Mouse (Mus musculus) liver, embryonic 11.5 days (tissue): Measurements from ENCODE around the gene Col12a1. TPM values are rescaled to one million over a fixed set of nuclear protein-coding genes. Genes with fewer than 3 reads are reported as not detected.

ENCODE experiments used
- ATAC-seq: fragments of 200-750 bp; cut with Nextera tagmentation; replicated peaks from 2 replicates; pipeline ENCODE4 v1.8.0; 2017; ENCODE audit warnings: moderate number of reproducible peaks, mild to moderate bottlenecking, moderate TSS enrichment, moderate library complexity; ENCODE audit not compliant: low FRiP score
- DNase-seq: peaks from one replicate; pipeline ENCODE4 v3.0.0-alpha.2; 2017; ENCODE audit warnings: low spot score
- H3K27ac ChIP-seq: fragments of 300-500 bp; sonication (generic); 2 replicates; pipeline ENCODE4 v1.5.1; 2014; ENCODE audit warnings: mild to moderate bottlenecking, low read depth, low read length, control low read depth
- H3K27me3 ChIP-seq: fragments of 300-500 bp; sonication (generic); replicated peaks from 2 replicates; pipeline ENCODE4 v1.6.1; 2014; ENCODE audit warnings: low read length, mixed read lengths; ENCODE audit not compliant: control insufficient read depth, insufficient read depth
- H3K36me3 ChIP-seq: fragments of 300-500 bp; sonication (generic); 2 replicates; pipeline ENCODE4 v1.6.1; 2014; ENCODE audit warnings: mild to moderate bottlenecking, low read length, moderate library complexity, mixed read lengths; ENCODE audit not compliant: control insufficient read depth, insufficient read depth
- H3K4me1 ChIP-seq: fragments of 300-500 bp; sonication (generic); replicated peaks from 2 replicates; pipeline ENCODE4 v1.6.1; 2014; ENCODE audit warnings: low read length, mixed read lengths; ENCODE audit not compliant: control insufficient read depth, insufficient read depth
- H3K4me2 ChIP-seq: fragments of 300-500 bp; sonication (generic); 2 replicates; pipeline ENCODE4 v1.6.1; 2014; ENCODE audit warnings: mild to moderate bottlenecking, control low read depth, moderate library complexity
- H3K4me3 ChIP-seq: fragments of 300-500 bp; sonication (generic); 2 replicates; pipeline ENCODE4 v1.5.1; 2014; ENCODE audit warnings: low read depth, low read length, control low read depth
- H3K9ac ChIP-seq: fragments of 300-500 bp; sonication (generic); 2 replicates; pipeline ENCODE4 v1.6.1; 2014; ENCODE audit warnings: low read depth, low read length, control low read depth
- H3K9me3 ChIP-seq: fragments of 300-500 bp; sonication (generic); 2 replicates; pipeline ENCODE4 v1.6.1; 2016; ENCODE audit warnings: low read length, inconsistent platforms, mixed read lengths; ENCODE audit not compliant: control insufficient read depth
- WGBS: fragments of 180-500 bp; shearing (Covaris S2); extraction: QIAGEN DNeasy Blood & Tissue Kit; methylation state at CpG from one replicate; pipeline ENCODE4 v1.1.7; 2014; 5-methylcytosine and 5-hydroxymethylcytosine counted together
- polyA plus RNA-seq: library from polyadenylated mRNA; unstranded; fragments of >200 nt; fragmentation: Nextera tagmentation; extraction: Ambion mirVana; gene quantifications from 2 replicates; pipeline ENCODE4 v1.2.1, GENCODE M21; 2014

Col12a1 gene
- 4.2 TPM in 2 replicates for polyA plus RNA-seq

- peak; percentile 18 for ATAC-seq
- H3K27ac ChIP-seq, result no peak within 1 kb of the TSS
- peak within 1 kb of the TSS; percentile 68 for H3K4me2 ChIP-seq
- no peaks in the 10 kb centered on the region for H3K9me3 ChIP-seq
- no peaks in the 10 kb centered on the region for H3K36me3 ChIP-seq
- H3K27me3 ChIP-seq, result peaks cover 43% of the 10 kb centered on the region
- WGBS, result 2% methylated on average over 64 of the region's 64 CpGs
- peak within 1 kb of the TSS; percentile 15; the same call in 1 of the 2 replicates for H3K9ac ChIP-seq
- DNase-seq, result peak; percentile 44
- 0 out of 2 replicates have a peak, but pooled peaks cover 4% of the 10 kb centered on the region for H3K4me1 ChIP-seq
- H3K4me3 ChIP-seq, result peak within 1 kb of the TSS; percentile 46
These were observed at the start of gene Col12a1 for GRCm38 (mm10) chr9:79718481-79719370. Col12a1 (minus strand) TSS chr9:79718831.

DNA sequence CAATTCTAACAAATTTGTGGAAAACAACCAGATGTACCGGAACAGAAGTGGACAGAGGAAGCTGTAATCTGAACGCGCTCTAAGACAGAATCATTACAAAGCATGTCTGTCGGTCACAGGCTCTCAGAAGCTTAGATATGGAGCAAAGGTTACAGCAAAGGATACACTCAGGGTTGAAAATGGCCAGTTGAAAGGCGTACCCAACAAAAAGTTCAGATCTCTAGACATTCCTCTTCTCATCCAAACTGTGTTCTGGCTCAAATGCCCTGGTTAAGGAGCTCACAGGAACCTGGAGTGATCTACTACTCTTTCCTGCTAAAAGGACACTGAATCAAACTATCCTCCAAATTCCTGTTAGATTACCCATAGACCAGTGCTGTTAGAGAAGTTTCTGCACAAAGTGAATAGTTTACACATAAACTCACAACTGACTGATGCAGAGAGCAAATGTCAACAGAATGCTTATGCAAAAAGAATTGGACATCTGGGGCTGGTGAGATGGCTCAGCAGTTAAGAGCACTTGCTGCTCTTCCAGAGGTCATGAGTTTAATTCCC is 48.4 kb upstream of the Col12a1 start:
- Histone ChIP-seq H3K36me3 (no peaks in the 10 kb centered on the region), H3K27ac (no peak overlapping the region), H3K4me3 (no peak overlapping the region), H3K9ac (no peak overlapping the region), H3K9me3 (no peaks in the 10 kb centered on the region), H3K4me1 (no peaks in the 10 kb centered on the region), H3K4me2 (no peak overlapping the region), H3K27me3 (no peaks in the 10 kb centered on the region)
- DNase-seq (no peak), ATAC-seq (no peak)
- WGBS, result 88% methylated on average over 5 of the region's 5 CpGs

- H3K4me1 ChIP-seq, result no peaks in the 10 kb centered on the region
- H3K9ac ChIP-seq, result no peak overlapping the region
- no peaks in the 10 kb centered on the region for H3K27me3 ChIP-seq
- ATAC-seq, result no peak
- H3K4me2 ChIP-seq, result no peak overlapping the region
- no peak for DNase-seq
- H3K36me3 ChIP-seq, result no peaks in the 10 kb centered on the region
- no peaks in the 10 kb centered on the region for H3K9me3 ChIP-seq
- no peak overlapping the region for H3K4me3 ChIP-seq
- 76% methylated on average over 4 of the region's 4 CpGs for WGBS
- no peak overlapping the region for H3K27ac ChIP-seq
These were observed 46.7 kb upstream of the Col12a1 start for GRCm38 (mm10) chr9:79765329-79765728.

DNA sequence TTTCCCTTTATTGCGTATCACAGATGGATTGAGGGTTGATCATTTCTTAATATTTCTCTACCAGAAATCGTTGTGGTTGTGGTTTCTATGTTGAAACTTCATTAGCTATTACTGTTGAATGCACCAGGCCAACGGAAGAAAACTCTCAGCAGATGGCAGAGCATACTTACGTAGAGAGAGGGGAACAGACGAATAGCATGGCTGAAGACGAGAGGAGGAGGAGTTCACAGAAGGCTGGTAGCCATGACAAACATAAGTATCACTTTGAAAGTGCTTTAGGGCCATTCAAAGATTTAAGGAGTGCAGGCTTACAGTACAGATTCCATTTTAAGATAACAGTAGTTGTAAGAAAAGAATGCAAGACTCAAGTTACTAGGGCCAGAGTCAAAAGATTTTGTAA is 43.9 kb upstream of the Col12a1 start:
- no peak overlapping the region for H3K4me3 ChIP-seq
- H3K9me3 ChIP-seq, result no peaks in the 10 kb centered on the region
- peaks cover 2% of the 10 kb centered on the region; the same call in 1 of the 2 replicates for H3K4me1 ChIP-seq
- H3K4me2 ChIP-seq, result no peak overlapping the region
- ATAC-seq (no peak), DNase-seq (no peak)
- no peaks in the 10 kb centered on the region for H3K27me3 ChIP-seq
- WGBS, result 80% methylated on average over 6 of the region's 6 CpGs
- no peak overlapping the region for H3K27ac ChIP-seq
- no peak overlapping the region for H3K9ac ChIP-seq
- 0 out of 2 replicates have a peak, but pooled peaks cover 3% of the 10 kb centered on the region for H3K36me3 ChIP-seq

GRCm38 (mm10) chr9:79760076-79760475 is 41.4 kb upstream of the Col12a1 start:
- ATAC-seq (peak; percentile 32), DNase-seq (peak; percentile 35)
- no peaks in the 10 kb centered on the region for H3K9me3 ChIP-seq
- peak overlapping the region; percentile 89 for H3K4me2 ChIP-seq
- H3K4me1 ChIP-seq, result peaks cover 2% of the 10 kb centered on the region; the same call in 1 of the 2 replicates
- peak overlapping the region; percentile 63 for H3K27ac ChIP-seq
- WGBS, result 11% methylated on average over 14 of the region's 14 CpGs
- peaks cover 3% of the 10 kb centered on the region; the same call in 1 of the 2 replicates for H3K36me3 ChIP-seq
- peak overlapping the region; percentile 87 for H3K4me3 ChIP-seq
- H3K9ac ChIP-seq, result peak overlapping the region; percentile 88
- no peaks in the 10 kb centered on the region for H3K27me3 ChIP-seq

DNA sequence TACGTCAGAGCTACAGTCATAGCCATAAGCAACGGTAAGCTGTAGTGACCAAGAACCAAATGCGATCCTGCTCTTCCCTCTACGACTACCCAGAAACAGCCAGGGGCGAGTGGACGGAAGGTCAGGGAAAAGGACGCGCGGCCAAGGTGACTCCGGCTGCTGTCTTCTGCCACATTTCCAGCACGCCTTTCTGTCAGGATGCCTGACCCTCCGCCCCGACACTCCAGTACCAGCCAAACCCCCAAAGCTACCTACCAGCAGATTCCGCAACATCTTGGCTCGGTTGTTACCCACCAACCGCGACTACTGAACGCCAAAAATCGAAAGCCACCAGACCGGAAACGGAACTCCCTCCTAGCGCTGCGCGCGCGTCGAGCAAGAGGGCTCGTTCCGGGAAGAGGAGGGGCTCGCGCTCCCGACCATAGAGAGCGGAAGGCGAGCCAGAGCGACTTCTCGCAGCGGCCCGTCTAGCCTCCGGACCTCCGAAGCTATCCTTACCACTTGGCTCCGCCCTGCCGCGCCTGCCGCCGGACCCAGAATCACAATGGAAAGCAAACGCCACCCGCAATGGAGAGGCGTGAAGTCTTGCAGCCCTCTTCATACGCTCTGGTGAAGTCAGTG is 40.9 kb upstream of the Col12a1 start, which contains the start of gene Cox7a2:
TSS of gene Cox7a2 (minus strand) at position 494 of the 621 bp plus-strand sequence.
- under 1% methylated on average over 49 of the region's 49 CpGs for WGBS
- Histone ChIP-seq H3K9ac (peak within 1 kb of the TSS; percentile 88), H3K27me3 (no peaks in the 10 kb centered on the region), H3K27ac (peak within 1 kb of the TSS; percentile 84), H3K4me3 (peak within 1 kb of the TSS; percentile 87), H3K36me3 (peaks cover 6% of the 10 kb centered on the region), H3K9me3 (no peaks in the 10 kb centered on the region), H3K4me1 (peaks cover 2% of the 10 kb centered on the region; the same call in 1 of the 2 replicates), H3K4me2 (peak within 1 kb of the TSS; percentile 89)
- ATAC-seq, result peak; percentile 100
- DNase-seq, result peak; percentile 88

- no peak for ATAC-seq
- H3K4me3 ChIP-seq, result no peak overlapping the region
- H3K4me2 ChIP-seq, result no peak overlapping the region
- DNase-seq, result no peak
- peaks cover 2% of the 10 kb centered on the region; the same call in 1 of the 2 replicates for H3K4me1 ChIP-seq
- H3K27ac ChIP-seq, result no peak overlapping the region
- no peaks in the 10 kb centered on the region for H3K9me3 ChIP-seq
- H3K27me3 ChIP-seq, result no peaks in the 10 kb centered on the region
- no peak overlapping the region for H3K9ac ChIP-seq
- H3K36me3 ChIP-seq, result peaks cover 13% of the 10 kb centered on the region
- WGBS, result 89% methylated on average over 4 of the region's 4 CpGs
These were observed 36.7 kb upstream of the Col12a1 start for GRCm38 (mm10) chr9:79755311-79755710.

DNA sequence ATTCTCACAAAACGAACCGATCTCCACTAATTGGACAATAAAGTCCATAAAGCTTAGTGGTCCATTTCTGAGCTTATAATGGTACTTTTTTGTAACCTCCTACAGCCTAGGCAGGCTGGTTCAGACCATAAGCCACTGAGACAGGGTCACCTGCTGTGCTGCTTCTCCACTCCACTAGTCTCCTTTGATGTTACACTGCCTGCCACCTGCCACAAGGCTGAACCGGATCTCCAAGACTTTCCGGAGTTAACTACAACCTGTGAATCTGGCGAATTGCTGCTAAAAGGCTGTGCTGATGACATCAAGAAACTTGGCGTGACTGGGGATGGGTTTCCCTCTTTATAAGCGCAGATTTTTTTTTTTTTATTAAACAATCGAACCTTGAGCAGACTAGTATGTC is 33.2 kb upstream of the Col12a1 start:
- no peaks in the 10 kb centered on the region for H3K27me3 ChIP-seq
- DNase-seq (no peak), ATAC-seq (no peak)
- no peak overlapping the region for H3K9ac ChIP-seq
- no peaks in the 10 kb centered on the region for H3K4me1 ChIP-seq
- 78% methylated on average over 8 of the region's 8 CpGs for WGBS
- H3K9me3 ChIP-seq, result no peaks in the 10 kb centered on the region
- H3K4me2 ChIP-seq, result no peak overlapping the region
- no peak overlapping the region for H3K27ac ChIP-seq
- H3K4me3 ChIP-seq, result no peak overlapping the region
- peaks cover 11% of the 10 kb centered on the region for H3K36me3 ChIP-seq
